Mouse (Mus musculus): Measurements from ENCODE around the gene Naa25. TPM values are rescaled to one million over a fixed set of nuclear protein-coding genes. Genes with fewer than 3 reads are reported as not detected.
A peak's percentile ranks its signal among the peaks of the same experiment; 100 is the strongest.

Naa25 gene
- polyA plus RNA-seq, 1 experiment from 2014 or later: 38.0 TPM

DNA sequence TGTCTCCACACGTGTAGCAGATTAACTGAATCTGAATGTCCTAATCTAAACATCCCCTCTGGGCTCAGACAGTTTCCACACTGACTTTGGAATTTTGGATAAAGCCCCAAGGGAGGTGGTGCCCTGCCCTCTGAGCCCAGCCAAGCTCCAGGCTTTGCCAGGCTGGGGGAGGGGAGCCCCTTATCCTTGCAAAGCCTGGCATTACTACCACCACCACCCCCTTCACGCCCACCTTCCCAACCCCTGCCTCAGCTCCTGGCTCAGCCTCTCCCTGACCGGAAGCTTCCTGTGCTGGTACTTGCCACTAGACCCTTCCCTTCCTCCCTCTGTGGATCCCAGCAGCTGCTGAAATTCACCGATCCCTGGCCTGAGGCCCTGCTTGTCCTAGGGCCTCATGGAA, 10.6 kb upstream of the Naa25 start:
- H3K27me3 ChIP-seq (replicated peaks; ENCODE audit: control insufficient read depth, insufficient read depth, low read length): no peaks in the 10 kb centered on the region
- H3K9me3 ChIP-seq (ENCODE audit: control insufficient read depth, low read length): no peaks in the 10 kb centered on the region
- no peak overlapping the region for H3K9ac ChIP-seq (ENCODE audit: low read depth, low read length)
- WGBS: 28% methylated on average over 4 of the region's 4 CpGs
- H3K4me1 ChIP-seq (ENCODE audit: control insufficient read depth, insufficient read depth, low read length): peaks cover 6% of the 10 kb centered on the region
- no peak overlapping the region for H3K4me3 ChIP-seq (ENCODE audit: low read depth, low read length)
- DNase-seq (ENCODE audit: low spot score): no peak
- 0 out of 2 replicates have a peak, but pooled peaks cover 8% of the 10 kb centered on the region for H3K36me3 ChIP-seq (ENCODE audit: control insufficient read depth, insufficient read depth, low read length)
- no peak for ATAC-seq (ENCODE audit: low read depth)
- no peak overlapping the region for H3K4me2 ChIP-seq (ENCODE audit: low read depth, low read length)
- H3K27ac ChIP-seq (replicated peaks; ENCODE audit: low read depth, low read length): no peak overlapping the region

DNA sequence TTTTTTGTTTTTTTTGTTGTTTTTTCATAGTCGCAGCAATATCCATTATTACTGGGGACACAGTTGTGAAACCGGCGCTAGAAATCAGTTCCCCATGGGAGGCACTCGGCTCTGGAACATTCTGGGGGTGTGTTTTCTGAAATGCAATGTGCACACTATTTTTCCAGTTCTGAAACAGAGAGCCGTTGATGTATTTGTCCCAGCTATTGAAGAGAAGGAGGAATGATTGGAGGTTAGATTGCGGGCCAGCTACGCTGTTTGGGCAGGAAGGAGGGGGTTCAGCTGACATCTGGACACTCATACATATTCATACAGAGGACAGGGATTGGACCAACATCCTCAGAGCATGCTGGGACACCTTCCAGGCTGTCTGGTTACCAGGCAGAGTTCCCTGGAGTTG, 8.6 kb upstream of the Naa25 start:
- DNase-seq (ENCODE audit: low spot score): no peak
- Histone ChIP-seq H3K9me3 (ENCODE audit: control insufficient read depth, low read length) (no peaks in the 10 kb centered on the region), H3K4me3 (ENCODE audit: low read depth, low read length) (no peak overlapping the region), H3K27me3 (replicated peaks; ENCODE audit: control insufficient read depth, insufficient read depth, low read length) (no peaks in the 10 kb centered on the region), H3K4me2 (ENCODE audit: low read depth, low read length) (no peak overlapping the region), H3K27ac (replicated peaks; ENCODE audit: low read depth, low read length) (no peak overlapping the region), H3K36me3 (ENCODE audit: control insufficient read depth, insufficient read depth, low read length) (no peaks in the 10 kb centered on the region), H3K4me1 (ENCODE audit: control insufficient read depth, insufficient read depth, low read length) (peaks cover 6% of the 10 kb centered on the region), H3K9ac (ENCODE audit: low read depth, low read length) (no peak overlapping the region)
- WGBS: 60% methylated on average over 7 of the region's 7 CpGs
- no peak for ATAC-seq (ENCODE audit: low read depth)

DNA sequence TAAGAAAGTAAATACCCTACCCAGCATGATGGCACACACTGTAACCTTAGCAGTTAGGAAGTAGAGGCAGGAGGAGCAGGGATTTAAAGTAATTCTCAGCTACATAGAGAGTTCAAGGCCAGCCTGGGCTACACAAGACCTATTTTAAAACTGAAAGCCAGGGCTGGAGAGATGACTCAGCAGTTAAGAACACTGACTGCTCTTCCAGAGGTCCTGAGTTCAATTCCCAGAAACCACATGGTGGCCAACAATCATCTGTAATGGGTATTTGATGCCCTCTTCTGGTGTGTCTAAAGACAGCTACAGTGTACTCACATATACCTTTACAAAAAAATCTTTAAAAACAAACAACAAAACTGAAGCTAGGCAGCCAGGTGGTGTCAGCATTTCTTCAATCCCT, 8.0 kb upstream of the Naa25 start:
- H3K4me3 ChIP-seq (ENCODE audit: low read depth, low read length): no peak overlapping the region
- no peak overlapping the region for H3K27ac ChIP-seq (replicated peaks; ENCODE audit: low read depth, low read length)
- DNase-seq (ENCODE audit: low spot score) (no peak), ATAC-seq (ENCODE audit: low read depth) (no peak)
- no peaks in the 10 kb centered on the region for H3K9me3 ChIP-seq (ENCODE audit: control insufficient read depth, low read length)
- no peak overlapping the region for H3K4me2 ChIP-seq (ENCODE audit: low read depth, low read length)
- H3K36me3 ChIP-seq (ENCODE audit: control insufficient read depth, insufficient read depth, low read length): no peaks in the 10 kb centered on the region
- no peaks in the 10 kb centered on the region for H3K27me3 ChIP-seq (replicated peaks; ENCODE audit: control insufficient read depth, insufficient read depth, low read length)
- peaks cover under 1% of the 10 kb centered on the region; the same call in 1 of the 2 replicates for H3K4me1 ChIP-seq (ENCODE audit: control insufficient read depth, insufficient read depth, low read length)
- no peak overlapping the region for H3K9ac ChIP-seq (ENCODE audit: low read depth, low read length)

DNA sequence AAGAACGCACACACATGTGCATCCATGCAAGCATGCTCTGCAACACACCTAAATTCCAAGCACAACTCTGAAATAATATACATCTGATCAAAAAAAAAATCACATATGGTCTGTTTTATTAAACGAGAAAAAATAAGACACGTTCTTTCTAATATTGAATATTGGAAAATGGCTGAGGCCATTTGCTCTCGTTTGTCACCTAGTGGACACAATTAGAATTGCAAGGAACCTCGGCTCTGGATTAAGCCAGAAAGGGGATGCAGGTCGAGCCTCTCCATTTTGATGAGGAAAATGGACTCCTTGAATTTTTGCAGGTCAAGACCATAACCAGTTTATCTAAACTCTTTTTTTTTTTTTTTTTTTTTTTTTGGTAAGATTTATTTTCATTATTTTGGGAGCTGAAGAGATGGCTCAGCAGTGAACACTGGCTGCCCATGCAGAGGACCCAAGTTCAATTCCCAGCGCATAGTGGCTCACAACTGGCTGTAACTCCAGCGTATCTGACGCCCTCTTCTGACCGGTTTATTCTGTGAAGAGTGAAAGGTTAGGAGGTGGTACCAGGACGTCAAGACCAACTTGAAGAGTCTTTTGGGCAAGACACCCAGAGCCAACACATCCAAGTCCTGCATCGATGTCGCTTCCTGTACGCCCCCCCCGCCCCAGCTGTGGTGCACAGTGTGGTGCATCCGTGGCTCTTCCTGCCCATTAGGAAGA, 4.9 kb upstream of the Naa25 start:
- DNase-seq (ENCODE audit: low spot score) (peak; percentile 40), ATAC-seq (ENCODE audit: low read depth) (no peak)
- no peaks in the 10 kb centered on the region for H3K9me3 ChIP-seq (ENCODE audit: control insufficient read depth, low read length)
- H3K9ac ChIP-seq (ENCODE audit: low read depth, low read length): no peak overlapping the region
- no peaks in the 10 kb centered on the region for H3K27me3 ChIP-seq (replicated peaks; ENCODE audit: control insufficient read depth, insufficient read depth, low read length)
- H3K4me2 ChIP-seq (ENCODE audit: low read depth, low read length): no peak overlapping the region
- 56% methylated on average over 16 of the region's 16 CpGs for WGBS
- no peaks in the 10 kb centered on the region for H3K4me1 ChIP-seq (ENCODE audit: control insufficient read depth, insufficient read depth, low read length)
- H3K36me3 ChIP-seq (ENCODE audit: control insufficient read depth, insufficient read depth, low read length): no peaks in the 10 kb centered on the region
- H3K27ac ChIP-seq (replicated peaks; ENCODE audit: low read depth, low read length): no peak overlapping the region
- H3K4me3 ChIP-seq (ENCODE audit: low read depth, low read length): no peak overlapping the region

DNA sequence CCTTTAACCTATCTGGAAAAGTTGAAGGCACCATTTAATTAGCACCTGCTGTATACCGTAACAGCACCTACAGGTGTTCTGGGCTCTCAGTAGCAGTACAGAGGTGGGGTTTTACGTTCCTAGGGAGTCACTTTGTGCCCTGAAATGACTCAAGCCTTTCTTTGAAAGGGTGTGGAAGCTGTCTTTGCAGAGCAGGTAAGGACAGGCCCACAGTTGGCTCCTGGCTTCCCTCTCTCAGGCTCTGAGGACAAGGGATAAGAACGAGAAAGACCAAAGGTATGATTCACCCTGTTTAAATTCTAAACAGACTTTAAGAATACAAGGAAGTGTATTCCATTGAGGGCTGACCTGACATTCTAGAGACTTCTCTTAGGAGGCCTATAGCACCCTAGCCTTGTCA, 4.3 kb upstream of the Naa25 start:
- Histone ChIP-seq H3K4me2 (ENCODE audit: low read depth, low read length) (no peak overlapping the region), H3K9ac (ENCODE audit: low read depth, low read length) (no peak overlapping the region), H3K27me3 (replicated peaks; ENCODE audit: control insufficient read depth, insufficient read depth, low read length) (no peaks in the 10 kb centered on the region), H3K27ac (replicated peaks; ENCODE audit: low read depth, low read length) (no peak overlapping the region), H3K9me3 (ENCODE audit: control insufficient read depth, low read length) (no peaks in the 10 kb centered on the region), H3K36me3 (ENCODE audit: control insufficient read depth, insufficient read depth, low read length) (no peaks in the 10 kb centered on the region), H3K4me3 (ENCODE audit: low read depth, low read length) (no peak overlapping the region), H3K4me1 (ENCODE audit: control insufficient read depth, insufficient read depth, low read length) (no peaks in the 10 kb centered on the region)
- WGBS: 79% methylated on average over 3 of the region's 3 CpGs
- ATAC-seq (ENCODE audit: low read depth) (no peak), DNase-seq (ENCODE audit: low spot score) (no peak)

DNA sequence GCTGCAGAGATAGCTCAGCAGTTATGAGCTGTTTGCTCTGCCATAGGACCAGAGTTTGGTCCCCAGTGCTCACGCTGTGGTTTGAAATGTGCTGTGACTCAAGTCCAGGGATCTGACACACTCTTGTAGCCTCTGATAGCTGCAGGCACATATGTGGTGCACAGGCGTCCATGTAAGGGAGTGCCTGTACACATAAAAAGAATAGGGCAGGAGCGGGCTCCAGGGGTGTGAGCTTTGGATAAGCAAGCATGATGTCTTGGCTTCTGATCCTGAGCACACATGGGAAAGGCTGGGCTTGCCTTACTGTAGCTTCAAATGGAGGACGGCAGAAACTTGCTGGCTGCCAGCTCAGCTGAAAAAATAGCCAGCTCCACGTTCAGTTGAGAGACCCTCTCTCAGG, 2.1 kb upstream of the Naa25 start:
- no peaks in the 10 kb centered on the region for H3K27me3 ChIP-seq (replicated peaks; ENCODE audit: control insufficient read depth, insufficient read depth, low read length)
- H3K9me3 ChIP-seq (ENCODE audit: control insufficient read depth, low read length): no peaks in the 10 kb centered on the region
- ATAC-seq (ENCODE audit: low read depth) (no peak), DNase-seq (ENCODE audit: low spot score) (no peak)
- H3K4me2 ChIP-seq (ENCODE audit: low read depth, low read length): no peak overlapping the region
- H3K9ac ChIP-seq (ENCODE audit: low read depth, low read length): no peak overlapping the region
- no peak overlapping the region for H3K4me3 ChIP-seq (ENCODE audit: low read depth, low read length)
- 83% methylated on average over 5 of the region's 5 CpGs for WGBS
- H3K4me1 ChIP-seq (ENCODE audit: control insufficient read depth, insufficient read depth, low read length): peaks cover 6% of the 10 kb centered on the region; the same call in 1 of the 2 replicates
- no peak overlapping the region for H3K27ac ChIP-seq (replicated peaks; ENCODE audit: low read depth, low read length)
- H3K36me3 ChIP-seq (ENCODE audit: control insufficient read depth, insufficient read depth, low read length): no peaks in the 10 kb centered on the region

- ATAC-seq (ENCODE audit: low read depth) (peak; percentile 76), DNase-seq (ENCODE audit: low spot score) (peak; percentile 24)
- no peaks in the 10 kb centered on the region for H3K27me3 ChIP-seq (replicated peaks; ENCODE audit: control insufficient read depth, insufficient read depth, low read length)
- peak overlapping the region; percentile 65 for H3K27ac ChIP-seq (replicated peaks; ENCODE audit: low read depth, low read length)
- peak overlapping the region; percentile 98 for H3K4me3 ChIP-seq (ENCODE audit: low read depth, low read length)
- H3K36me3 ChIP-seq (ENCODE audit: control insufficient read depth, insufficient read depth, low read length): peaks cover 6% of the 10 kb centered on the region; the same call in 1 of the 2 replicates
- peak overlapping the region; percentile 87 for H3K9ac ChIP-seq (ENCODE audit: low read depth, low read length)
- peak overlapping the region; percentile 87 for H3K4me2 ChIP-seq (ENCODE audit: low read depth, low read length)
- WGBS: 4% methylated on average over 25 of the region's 67 CpGs
- H3K4me1 ChIP-seq (ENCODE audit: control insufficient read depth, insufficient read depth, low read length): peaks cover 6% of the 10 kb centered on the region; the same call in 1 of the 2 replicates
- H3K9me3 ChIP-seq (ENCODE audit: control insufficient read depth, low read length): no peaks in the 10 kb centered on the region
These were observed 619 bp downstream of the Naa25 start for GRCm38 (mm10) chr5:121398146-121398964.

GRCm38 (mm10) chr5:121398965-121399462, 1.3 kb downstream of the Naa25 start:
- peaks cover 6% of the 10 kb centered on the region; the same call in 1 of the 2 replicates for H3K4me1 ChIP-seq (ENCODE audit: control insufficient read depth, insufficient read depth, low read length)
- peaks cover 9% of the 10 kb centered on the region for H3K36me3 ChIP-seq (ENCODE audit: control insufficient read depth, insufficient read depth, low read length)
- no peak for ATAC-seq (ENCODE audit: low read depth)
- H3K4me2 ChIP-seq (ENCODE audit: low read depth, low read length): peak overlapping the region; percentile 87
- no peaks in the 10 kb centered on the region for H3K27me3 ChIP-seq (replicated peaks; ENCODE audit: control insufficient read depth, insufficient read depth, low read length)
- H3K27ac ChIP-seq (replicated peaks; ENCODE audit: low read depth, low read length): no peak overlapping the region
- WGBS: 51% methylated on average over 9 of the region's 9 CpGs
- peak overlapping the region; percentile 87 for H3K9ac ChIP-seq (ENCODE audit: low read depth, low read length)
- H3K4me3 ChIP-seq (ENCODE audit: low read depth, low read length): peak overlapping the region; percentile 98
- no peaks in the 10 kb centered on the region for H3K9me3 ChIP-seq (ENCODE audit: control insufficient read depth, low read length)
- no peak for DNase-seq (ENCODE audit: low spot score)
